Mouse (Mus musculus) left cerebral cortex, adult 8-10 months (tissue): Measurements from ENCODE around the gene Rabep2. TPM values are rescaled to one million over a fixed set of nuclear protein-coding genes. Genes with fewer than 3 reads are reported as not detected.

Experiments
- DNase-seq, 2 experiments: peaks; one replicate each; pipeline ENCODE4 v3.0.0; 2022; ENCODE audit warnings: low spot score in 2 of 2
- total RNA-seq, 4 experiments: library from RNA; stranded (reverse); gene quantifications; 2 replicates each; pipeline ENCODE4 v1.2.4; 2022

Rabep2 gene
- total RNA-seq, 4 experiments from 2014 or later, result 12.0 to 16.0 (median 13.7) TPM

GRCm38 (mm10) chr7:126491005-126491404 lies 62.4 kb downstream of the Rabep2 start:
- no peak for DNase-seq

GRCm38 (mm10) chr7:126491973-126492372 lies 63.4 kb downstream of the Rabep2 start:
- DNase-seq, result no peak

- no peak for DNase-seq
These were observed 65.6 kb downstream of the Rabep2 start for GRCm38 (mm10) chr7:126494120-126494519.

- DNase-seq, result no peak
These were observed 67.9 kb downstream of the Rabep2 start for GRCm38 (mm10) chr7:126496475-126496874.

GRCm38 (mm10) chr7:126497966-126498365 lies 69.4 kb downstream of the Rabep2 start:
- no peak for DNase-seq

Other genes with a start within 250 kb of the Rabep2 start
- 100 to 1,000 TPM in 1 of 4 experiments, 10 to 100 TPM in 3; 88.8 to 104 (median 97.5) TPM for gene Xpo6, start 228.3 kb upstream of the Rabep2 start, total RNA-seq
- 10 to 100 TPM; 50.0 to 62.1 (median 56.5) TPM for gene Sbk1, start 156.1 kb upstream of the Rabep2 start, total RNA-seq
- gene Lat, start 59.2 kb upstream of the Rabep2 start, total RNA-seq, result 1 to 10 TPM in 1 of 4 experiments, under 1 TPM in 3; 0.30 to 1.1 (median 0.84) TPM
- gene Spns1, start 51.3 kb upstream of the Rabep2 start, total RNA-seq, result 10 to 100 TPM; 69.2 to 85.9 (median 79.1) TPM
- gene Nfatc2ip, start 32.0 kb upstream of the Rabep2 start, total RNA-seq, result 1 to 10 TPM; 4.4 to 6.4 (median 5.3) TPM
- gene Cd19, start 13.9 kb upstream of the Rabep2 start, total RNA-seq, result not detected
- 1 to 10 TPM in 3 of 4 experiments, under 1 TPM in 1; 0.95 to 9.4 (median 5.3) TPM for gene Atp2a1, start 34.3 kb downstream of the Rabep2 start, total RNA-seq
- 10 to 100 TPM; 64.2 to 70.0 (median 67.1) TPM for gene Sh2b1, start 46.7 kb downstream of the Rabep2 start, total RNA-seq
- 10 to 100 TPM; 77.6 to 99.8 (median 84.1) TPM for gene Tufm, start 58.6 kb downstream of the Rabep2 start, total RNA-seq
- 100 to 1,000 TPM in 3 of 4 experiments, 10 to 100 TPM in 1; 98.1 to 122 (median 112) TPM for gene Atxn2l, start 74.7 kb downstream of the Rabep2 start, total RNA-seq
- gene Eif3c, start 137.7 kb downstream of the Rabep2 start, total RNA-seq, result 100 to 1,000 TPM; 173 to 189 (median 180) TPM
- gene Apobr, start 156.2 kb downstream of the Rabep2 start, total RNA-seq, result 1 to 10 TPM in 2 of 4 experiments, under 1 TPM in 2; 0.63 to 1.4 (median 1.0) TPM
- 10 to 100 TPM; 28.5 to 49.0 (median 38.7) TPM for gene Cln3, start 157.1 kb downstream of the Rabep2 start, total RNA-seq
- gene Il27, start 166.2 kb downstream of the Rabep2 start, total RNA-seq, result not detected
- 10 to 100 TPM; 15.3 to 22.6 (median 17.7) TPM for gene Nupr1, start 202.1 kb downstream of the Rabep2 start, total RNA-seq
- 10 to 100 TPM; 28.4 to 39.0 (median 33.6) TPM for gene Sgf29, start 220.6 kb downstream of the Rabep2 start, total RNA-seq
- 1 to 10 TPM; 6.3 to 9.0 (median 7.9) TPM for gene Sult1a1, start 247.7 kb downstream of the Rabep2 start, total RNA-seq